ENCODE assay signal across 11 mouse cellular contexts in the genomic region with DNA sequence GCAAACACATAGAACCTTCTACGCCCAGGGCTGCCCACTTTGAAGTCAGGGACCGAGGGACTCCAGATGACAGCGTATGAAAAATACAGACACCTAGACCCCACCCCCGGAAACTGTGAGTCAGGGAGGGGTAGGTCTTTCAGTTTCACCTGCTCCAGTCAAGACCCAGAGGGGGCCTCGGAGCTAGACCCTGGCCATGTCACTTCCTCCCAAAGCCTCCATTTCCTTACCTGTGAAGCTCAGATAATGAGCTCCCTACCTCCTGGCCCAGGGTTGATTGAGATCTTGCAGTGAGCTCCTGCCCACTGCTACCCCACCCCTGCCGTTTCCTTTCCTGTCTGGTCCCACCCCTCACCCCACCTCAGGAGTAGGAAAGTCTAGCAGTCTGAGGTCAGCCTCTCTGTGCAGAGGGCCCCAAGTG. TPM values are rescaled to one million over a fixed set of nuclear protein-coding genes. Genes with fewer than 3 reads are reported as not detected.
DNase-seq lines count a peak whose midpoint lies in the region; ATAC-seq and TF ChIP-seq lines count a peak whose summit lies in the region.
"Had no signal": no experiment of that assay in that cellular context is flagged by ENCODE, and none has a peak within 500 bp of the region (broad histone marks: within the 10 kb centered on the region; RNA-seq: fewer than 3 reads in every experiment).

No protein-coding gene starts in this region.

- no peaks in the 10 kb centered on the region for H3K9me3 ChIP-seq in CH12.LX (replicated peaks; ENCODE audit: low read length)
- no peaks in the 10 kb centered on the region for H3K9me3 ChIP-seq in liver, embryonic 13.5 days (replicated peaks)
- no peaks in the 10 kb centered on the region for H3K9me3 ChIP-seq in stomach, embryonic 16.5 days (replicated peaks; ENCODE audit: control insufficient read depth, low read length)
- H3K9me3 ChIP-seq in hindbrain, embryonic 16.5 days (ENCODE audit: control insufficient read depth, low read length): no peaks in the 10 kb centered on the region
- H3K9me3 ChIP-seq: heart, embryonic 13.5 days had no signal

- peak; percentile 30 for ATAC-seq in liver, embryonic 13.5 days (ENCODE audit: low read depth)
- no peak for ATAC-seq in stomach, embryonic 16.5 days (ENCODE audit: insufficient read depth, low FRiP score)
- ATAC-seq in hindbrain, embryonic 16.5 days: no peak

- peak; percentile 46; the same call in 1 of the 2 replicates for TF ChIP-seq POLR2A in CH12.LX (IDR thresholded peaks at IDR 0.05; ENCODE audit: low read depth, low read length)

- peak overlapping the region; percentile 81 for H3K27ac ChIP-seq in CH12.LX (ENCODE audit: insufficient read depth, low read depth)
- peak overlapping the region; percentile 18 for H3K27ac ChIP-seq in liver, embryonic 13.5 days
- peak overlapping the region; percentile 34; the same call in 1 of the 2 replicates for H3K27ac ChIP-seq in stomach, embryonic 16.5 days (ENCODE audit: low read length)
- no peak overlapping the region for H3K27ac ChIP-seq in hindbrain, embryonic 16.5 days (ENCODE audit: low read depth, low read length)
- H3K27ac ChIP-seq: heart, embryonic 13.5 days; kidney, postnatal 0 days had no signal

- peak overlapping the region in 1 of 3 experiments; percentile 23 for H3K4me3 ChIP-seq in CH12.LX (replicated peaks in 1 of 3; ENCODE audit: low read depth in 2 of 3, low read length in 2 of 3, poor library complexity in 1 of 3)
- no peak overlapping the region for H3K4me3 ChIP-seq in liver, embryonic 13.5 days (replicated peaks)
- no peak overlapping the region for H3K4me3 ChIP-seq in stomach, embryonic 16.5 days (replicated peaks; ENCODE audit: low read length)
- no peak overlapping the region for H3K4me3 ChIP-seq in hindbrain, embryonic 16.5 days (ENCODE audit: low read length)
- H3K4me3 ChIP-seq: heart, embryonic 13.5 days had no signal

- no peaks in the 10 kb centered on the region for H3K27me3 ChIP-seq in CH12.LX (replicated peaks)
- H3K27me3 ChIP-seq in liver, embryonic 13.5 days: no peaks in the 10 kb centered on the region
- H3K27me3 ChIP-seq in stomach, embryonic 16.5 days (ENCODE audit: control insufficient read depth, insufficient read depth, low read length): no peaks in the 10 kb centered on the region
- no peaks in the 10 kb centered on the region for H3K27me3 ChIP-seq in hindbrain, embryonic 16.5 days (replicated peaks; ENCODE audit: control insufficient read depth, insufficient read depth, low read length)

- DNase-seq in CH12.LX (ENCODE audit: extremely low read depth) (peak; percentile 79), R1 (ENCODE audit: low read depth, low spot score) (peak; percentile 38)
- DNase-seq in liver, embryonic 13.5 days: no peak
- DNase-seq in testis, postnatal 14 days (ENCODE audit: low spot score): no peak
- no peak for DNase-seq in heart, postnatal 4 days
- DNase-seq: cerebellum, postnatal 36 days; right cerebral cortex, adult 18-20 months had no signal

- peaks cover 13 to 52% of the 10 kb centered on the region in 2 experiments for H3K36me3 ChIP-seq in CH12.LX (replicated peaks in 1 of 2; ENCODE audit: control insufficient read depth in 1 of 2, insufficient read depth in 1 of 2, low read length in 1 of 2)
- H3K36me3 ChIP-seq in liver, embryonic 13.5 days: no peaks in the 10 kb centered on the region
- no peaks in the 10 kb centered on the region for H3K36me3 ChIP-seq in stomach, embryonic 16.5 days (ENCODE audit: control insufficient read depth, insufficient read depth, low read length)
- H3K36me3 ChIP-seq in hindbrain, embryonic 16.5 days (ENCODE audit: control insufficient read depth, insufficient read depth, low read length): no peaks in the 10 kb centered on the region
- H3K36me3 ChIP-seq: heart, embryonic 13.5 days had no signal

- peak overlapping the region; percentile 55 for H3K4me2 ChIP-seq in CH12.LX (ENCODE audit: insufficient read depth, low read depth, poor library complexity, severe bottlenecking)
- H3K4me2 ChIP-seq in liver, embryonic 13.5 days: peak overlapping the region; percentile 34
- H3K4me2 ChIP-seq in stomach, embryonic 16.5 days (ENCODE audit: low read depth, low read length): no peak overlapping the region
- no peak overlapping the region for H3K4me2 ChIP-seq in hindbrain, embryonic 16.5 days (ENCODE audit: low read length)
- H3K4me2 ChIP-seq: heart, embryonic 13.5 days had no signal

- peak overlapping the region; percentile 5; the same call in 1 of the 2 replicates for H3K9ac ChIP-seq in CH12.LX (ENCODE audit: insufficient read depth, low read depth)
- H3K9ac ChIP-seq in liver, embryonic 13.5 days: peak overlapping the region; percentile 17; the same call in 1 of the 2 replicates
- H3K9ac ChIP-seq in stomach, embryonic 16.5 days (ENCODE audit: low read length): no peak overlapping the region
- H3K9ac ChIP-seq in hindbrain, embryonic 16.5 days (ENCODE audit: low read depth, low read length): no peak overlapping the region
- H3K9ac ChIP-seq: heart, embryonic 13.5 days had no signal

- no peak for TF ChIP-seq RAD21 in CH12.LX (IDR thresholded peaks at IDR 0.05; ENCODE audit: low read depth, low read length)

- peaks cover 34% of the 10 kb centered on the region for H3K79me2 ChIP-seq in CH12.LX (replicated peaks; ENCODE audit: control insufficient read depth, extremely low read depth, insufficient read depth, poor library complexity, severe bottlenecking)

- 17% methylated on average over 6 of the region's 6 CpGs for WGBS in liver, embryonic 13.5 days (ENCODE audit: insufficient replicate concordance)
- 57% methylated on average over 6 of the region's 6 CpGs for WGBS in stomach, embryonic 16.5 days
- WGBS in hindbrain, embryonic 16.5 days: 77% methylated on average over 6 of the region's 6 CpGs

- TF ChIP-seq CTCF in CH12.LX (conservative IDR thresholded peaks at IDR 0.05 in 1 of 2, IDR thresholded peaks at IDR 0.05 in 1 of 2; ENCODE audit: low read depth in 2 of 2, low read length in 2 of 2): no peak

- H3K4me1 ChIP-seq in CH12.LX (ENCODE audit: control insufficient read depth in 1 of 2, insufficient read depth in 2 of 2): peaks cover 20 to 45% of the 10 kb centered on the region in 2 experiments
- H3K4me1 ChIP-seq in liver, embryonic 13.5 days (replicated peaks): peaks cover 57% of the 10 kb centered on the region
- H3K4me1 ChIP-seq in stomach, embryonic 16.5 days (ENCODE audit: control insufficient read depth, insufficient read depth, low read length): peaks cover 19% of the 10 kb centered on the region
- peaks cover 5% of the 10 kb centered on the region for H3K4me1 ChIP-seq in hindbrain, embryonic 16.5 days (ENCODE audit: control insufficient read depth, insufficient read depth, low read depth, low read length)

- no peak for TF ChIP-seq EP300 in CH12.LX (IDR thresholded peaks at IDR 0.05; ENCODE audit: low read length)

- dilution Hi-C loops in CH12.LX (cut with MboI; ENCODE audit: extremely low pct_ligation_motif_present, extremely low pct_unique_long_range_greater_than_20kb, low sequenced_read_pairs): no loop called here

- in situ Hi-C loops in CH12.LX (cut with MboI; ENCODE audit: low pct_ligation_motif_present, low pct_unique_long_range_greater_than_20kb, low sequenced_read_pairs): loop anchor here (25.0 kb wide), 1 partner anchor 300 kb away; a partner anchor contains a TSS

TF ChIP-seq in CH12.LX, 34 proteins besides CTCF, POLR2A, EP300 and RAD21 (continues in another document):
- TF ChIP-seq ELF1 (IDR thresholded peaks at IDR 0.05; ENCODE audit: low read depth, low read length): peak; percentile 48; the same call in 1 of the 2 replicates
- no peak for TF ChIP-seq TCF12 (IDR thresholded peaks at IDR 0.05; ENCODE audit: low read depth, low read length)
- TF ChIP-seq TBP (conservative IDR thresholded peaks at IDR 0.05; ENCODE audit: low read depth, low read length): no peak
- peak; percentile 54; the same call in 1 of the 2 replicates for TF ChIP-seq ETS1 (conservative IDR thresholded peaks at IDR 0.05; ENCODE audit: low read depth, low read length)
- no peak for TF ChIP-seq POLR2AphosphoS2 (IDR thresholded peaks at IDR 0.05; ENCODE audit: low read depth, low read length)
- TF ChIP-seq SIN3A (IDR thresholded peaks at IDR 0.05; ENCODE audit: low read length): 0 out of 2 replicates have a peak, but pooled peaks have one; percentile 21
- no peak for TF ChIP-seq KAT2A (IDR thresholded peaks at IDR 0.05; ENCODE audit: insufficient replicate concordance, low read length)
- TF ChIP-seq JUN (IDR thresholded peaks at IDR 0.05; ENCODE audit: insufficient read depth, low read depth, low read length): peak; percentile 62
- TF ChIP-seq IRF4 (IDR thresholded peaks at IDR 0.05; ENCODE audit: low read depth, low read length): peak; percentile 72
- TF ChIP-seq MYC (IDR thresholded peaks at IDR 0.05; ENCODE audit: low read depth, low read length): no peak
- TF ChIP-seq MEF2A (IDR thresholded peaks at IDR 0.05; ENCODE audit: borderline replicate concordance, low read depth, low read length): 0 out of 2 replicates have a peak, but pooled peaks have one; percentile 23

RNA-seq across cellular contexts. Expression of a gene that starts 4.4 kb away (rescaled TPM):
- total RNA-seq in CH12.LX (2012; rRNA removed) (56.9 and 81.8 TPM in 2 replicates), CH12.LX (2014; rRNA removed) (31.3 and 33.3 TPM in 2 replicates)
- 53.6 and 57.4 TPM in 2 replicates for polyA plus RNA-seq in CH12.LX (2012; ENCODE audit: insufficient read length, low read depth)
- 14.6 and 14.8 TPM in 2 replicates for polyA plus RNA-seq in liver, embryonic 13.5 days (2015; fragmentation: Nextera tagmentation; extraction: Ambion mirVana)
- polyA plus RNA-seq in stomach, embryonic 16.5 days (2015; fragmentation: Nextera tagmentation; extraction: Ambion mirVana): 8.5 and 8.8 TPM in 2 replicates
- polyA plus RNA-seq in hindbrain, embryonic 16.5 days (2015; fragmentation: Nextera tagmentation; extraction: Ambion mirVana): 5.8 and 7.0 TPM in 2 replicates
- total RNA-seq in heart, postnatal 4 days (2021): 1 to 10 TPM; 2.8 to 3.3 TPM

RNA-seq across cellular contexts. Expression of a gene that starts 20.6 kb away (rescaled TPM):
- total RNA-seq in CH12.LX (2012; rRNA removed) (4.1 and 7.3 TPM in 2 replicates), CH12.LX (2014; rRNA removed) (1.8 and 2.9 TPM in 2 replicates)
- 12.7 and 15.5 TPM in 2 replicates for polyA plus RNA-seq in CH12.LX (2012; ENCODE audit: insufficient read length, low read depth)
- 1.3 and 1.4 TPM in 2 replicates for polyA plus RNA-seq in liver, embryonic 13.5 days (2015; fragmentation: Nextera tagmentation; extraction: Ambion mirVana)
- 2.8 and 3.0 TPM in 2 replicates for polyA plus RNA-seq in stomach, embryonic 16.5 days (2015; fragmentation: Nextera tagmentation; extraction: Ambion mirVana)
- 1.1 TPM in 2 replicates for polyA plus RNA-seq in hindbrain, embryonic 16.5 days (2015; fragmentation: Nextera tagmentation; extraction: Ambion mirVana)
- total RNA-seq in heart, postnatal 4 days (2021): 10 to 100 TPM; 21.9 to 22.3 TPM

RNA-seq across cellular contexts. Expression of a gene that starts 35.0 kb away (rescaled TPM):
- total RNA-seq in CH12.LX (2012; rRNA removed) (7.6 and 14.7 TPM in 2 replicates), CH12.LX (2014; rRNA removed) (2.5 and 3.7 TPM in 2 replicates)
- polyA plus RNA-seq in CH12.LX (2012; ENCODE audit: insufficient read length, low read depth): 10.1 and 12.5 TPM in 2 replicates
- polyA plus RNA-seq in liver, embryonic 13.5 days (2015; fragmentation: Nextera tagmentation; extraction: Ambion mirVana): 5.6 and 5.9 TPM in 2 replicates
- polyA plus RNA-seq in stomach, embryonic 16.5 days (2015; fragmentation: Nextera tagmentation; extraction: Ambion mirVana): 26.0 and 27.5 TPM in 2 replicates
- polyA plus RNA-seq in hindbrain, embryonic 16.5 days (2015; fragmentation: Nextera tagmentation; extraction: Ambion mirVana): 43.0 and 44.6 TPM in 2 replicates
- total RNA-seq in heart, postnatal 4 days (2021): 10 to 100 TPM; 29.2 to 32.8 TPM

Comparison
In these comparisons a context has a peak if more than half of its experiments do, and no peak if none do; other contexts are left out.
1. DNase-seq: peak in CH12.LX (single experiment) and R1 (single experiment); none in liver, embryonic 13.5 days (single experiment), testis, postnatal 14 days (single experiment) and heart, postnatal 4 days (single experiment).
2. H3K4me2 ChIP-seq: peak in CH12.LX (single experiment) and liver, embryonic 13.5 days (single experiment); none in stomach, embryonic 16.5 days (single experiment) and hindbrain, embryonic 16.5 days (single experiment).
3. H3K9ac ChIP-seq: peak in CH12.LX (single experiment) and liver, embryonic 13.5 days (single experiment); none in stomach, embryonic 16.5 days (single experiment) and hindbrain, embryonic 16.5 days (single experiment).